Mouse (Mus musculus) CH12.LX (cell line): Measurements from ENCODE around the gene Socs5. TPM values are rescaled to one million over a fixed set of nuclear protein-coding genes. Genes with fewer than 3 reads are reported as not detected.
A peak's percentile ranks its signal among the peaks of the same experiment; 100 is the strongest.
"Not testable (repeated sequence)": the region's sequence is repeated elsewhere in the genome, so short reads cannot be mapped to it uniquely, and the experiment has no call there.

Source experiments
- DNase-seq: peaks from one replicate; pipeline ENCODE4 v3.0.0-alpha.2; 2013; ENCODE audit errors: extremely low read depth
- H3K27ac ChIP-seq: 2 replicates; pipeline ENCODE4 v1.5.1; 2012; ENCODE audit warnings: low read depth, mild to moderate bottlenecking, control low read depth, moderate library complexity; ENCODE audit not compliant: insufficient read depth
- H3K27me3 ChIP-seq: replicated peaks from 2 replicates; pipeline ENCODE3; 2012; ENCODE audit warnings: inconsistent platforms
- H3K36me3 ChIP-seq, 2 experiments: replicated peaks in 1 of 2; 2 replicates each; pipeline versions ENCODE3 to v1.6.1; 2012; ENCODE audit warnings: inconsistent platforms in 1 of 2, low read length in 1 of 2, mild to moderate bottlenecking in 1 of 2, mixed read lengths in 1 of 2, moderate library complexity in 1 of 2; ENCODE audit not compliant: control insufficient read depth in 1 of 2, insufficient read depth in 1 of 2
- H3K4me1 ChIP-seq, 2 experiments: 2 replicates each; pipeline ENCODE4 v1.6.1; 2012; ENCODE audit warnings: inconsistent platforms in 1 of 2, moderate library complexity in 1 of 2; ENCODE audit not compliant: insufficient read depth in 2 of 2, control insufficient read depth in 1 of 2
- H3K4me2 ChIP-seq: 2 replicates; pipeline ENCODE4 v1.6.1; 2012; ENCODE audit warnings: low read depth, mild to moderate bottlenecking, control low read depth; ENCODE audit not compliant: poor library complexity, insufficient read depth, severe bottlenecking
- H3K4me3 ChIP-seq, 3 experiments: fragments of 150-350 bp in 1 of 3; sonication (generic) in 1 of 3; replicated peaks in 1 of 3; 2 replicates each; pipeline versions ENCODE3 to v1.5.1; 2011 to 2012; ENCODE audit warnings: low read depth in 2 of 3, low read length in 2 of 3, mild to moderate bottlenecking in 2 of 3, moderate library complexity in 2 of 3, control low read depth in 1 of 3, improper control_type of control experiment in 1 of 3, inconsistent platforms in 1 of 3, mixed read lengths in 1 of 3; ENCODE audit not compliant: poor library complexity in 1 of 3
- H3K79me2 ChIP-seq: replicated peaks from 2 replicates; pipeline ENCODE4 v1.6.1; 2012; ENCODE audit warnings: mild to moderate bottlenecking, moderate library complexity; ENCODE audit not compliant: control insufficient read depth, poor library complexity, insufficient read depth, severe bottlenecking; ENCODE audit errors: extremely low read depth
- H3K9ac ChIP-seq: 2 replicates; pipeline ENCODE4 v1.6.1; 2012; ENCODE audit warnings: low read depth, mild to moderate bottlenecking, control low read depth, moderate library complexity; ENCODE audit not compliant: insufficient read depth
- H3K9me3 ChIP-seq: replicated peaks from 2 replicates; pipeline ENCODE3; 2012; ENCODE audit warnings: low read length, inconsistent platforms, mixed read lengths
- CHD1 ChIP-seq: IDR thresholded peaks from 2 replicates; pipeline ENCODE4 v1.6.1; 2012; ENCODE audit warnings: low read depth, low read length, improper control_type of control experiment, inconsistent platforms
- CHD2 ChIP-seq: IDR thresholded peaks from 2 replicates; pipeline ENCODE4 v1.6.1; 2011; ENCODE audit warnings: low read length, improper control_type of control experiment
- E2F4 ChIP-seq: IDR thresholded peaks from 2 replicates; pipeline ENCODE4 v1.6.1; 2011; ENCODE audit warnings: low read depth, low read length, improper control_type of control experiment; ENCODE audit not compliant: insufficient replicate concordance
- IRF4 ChIP-seq: IDR thresholded peaks from 2 replicates; pipeline ENCODE4 v1.6.1; 2014; ENCODE audit warnings: low read depth, mild to moderate bottlenecking, inconsistent platforms, low read length, improper control_type of control experiment
- JUND ChIP-seq: conservative IDR thresholded peaks from 2 replicates; pipeline ENCODE4 v1.6.1; 2011; ENCODE audit warnings: low read depth, low read length, improper control_type of control experiment
- KAT2A ChIP-seq: IDR thresholded peaks from 2 replicates; pipeline ENCODE4 v1.6.1; 2012; ENCODE audit warnings: low read length, improper control_type of control experiment, inconsistent platforms; ENCODE audit not compliant: insufficient replicate concordance
- MAZ ChIP-seq: IDR thresholded peaks from 2 replicates; pipeline ENCODE4 v1.6.1; 2012; ENCODE audit warnings: low read depth, mild to moderate bottlenecking, inconsistent platforms, low read length, improper control_type of control experiment, moderate library complexity
- MYC ChIP-seq: IDR thresholded peaks from 2 replicates; pipeline ENCODE4 v1.6.1; 2011; ENCODE audit warnings: low read depth, mild to moderate bottlenecking, improper control_type of control experiment, low read length
- PAX5 ChIP-seq: IDR thresholded peaks from 2 replicates; pipeline ENCODE4 v1.6.1; 2012; ENCODE audit warnings: low read length, inconsistent platforms, mixed read lengths
- RAD21 ChIP-seq: IDR thresholded peaks from 2 replicates; pipeline ENCODE4 v1.6.1; 2011; ENCODE audit warnings: low read depth, mild to moderate bottlenecking, low read length, improper control_type of control experiment, moderate library complexity
- SIN3A ChIP-seq: IDR thresholded peaks from 2 replicates; pipeline ENCODE4 v1.6.1; 2012; ENCODE audit warnings: low read length, improper control_type of control experiment, inconsistent platforms
- TBP ChIP-seq: conservative IDR thresholded peaks from 2 replicates; pipeline ENCODE4 v1.6.1; 2011; ENCODE audit warnings: low read depth, low read length, improper control_type of control experiment
- UBTF ChIP-seq: IDR thresholded peaks from 2 replicates; pipeline ENCODE4 v1.6.1; 2012; ENCODE audit warnings: low read depth, mild to moderate bottlenecking, inconsistent platforms, low read length, improper control_type of control experiment, moderate library complexity
- ZKSCAN1 ChIP-seq: IDR thresholded peaks from 2 replicates; pipeline ENCODE4 v1.6.1; 2012; ENCODE audit warnings: low read depth, inconsistent platforms, low read length, improper control_type of control experiment, borderline replicate concordance
- ZMIZ1 ChIP-seq: IDR thresholded peaks from 2 replicates; pipeline ENCODE4 v1.6.1; 2012; ENCODE audit warnings: low read depth, mild to moderate bottlenecking, inconsistent platforms, low read length, improper control_type of control experiment
- ZNF384 ChIP-seq: IDR thresholded peaks from 2 replicates; pipeline ENCODE4 v1.6.1; 2012; ENCODE audit warnings: low read depth, low read length, improper control_type of control experiment, inconsistent platforms
- dilution Hi-C: fragments of 300-500 bp; cut with MboI; formaldehyde crosslinking; loops from 2 replicates; pipeline ENCODE4 v1.14.3; 2020; ENCODE audit warnings: low sequenced_read_pairs; ENCODE audit not compliant: extremely low pct_unique_long_range_greater_than_20kb, extremely low pct_ligation_motif_present
- in situ Hi-C: fragments of 300-500 bp; cut with MboI; formaldehyde crosslinking; loops from 3 replicates; pipeline ENCODE4 v1.14.3; 2019; ENCODE audit warnings: low sequenced_read_pairs, low pct_ligation_motif_present, low pct_unique_long_range_greater_than_20kb, mixed read lengths
- polyA plus RNA-seq: library from polyadenylated mRNA; unstranded; fragments of >175 nt; gene quantifications from 2 replicates; pipeline ENCODE4 v1.2.1, GENCODE M21; 2012; ENCODE audit warnings: low read depth; ENCODE audit not compliant: insufficient read length
- total RNA-seq, 2 experiments: library from RNA; depleted of rRNA; stranded (reverse); fragments of 300-350 nt in 1 of 2; fragments of >200 nt in 1 of 2; gene quantifications; 2 replicates each; pipeline ENCODE4 v1.2.3; 2012 to 2014

Gene Socs5
- total and polyA plus RNA-seq, 3 experiments: 0.52 to 0.85 (median 0.80) TPM

DNA sequence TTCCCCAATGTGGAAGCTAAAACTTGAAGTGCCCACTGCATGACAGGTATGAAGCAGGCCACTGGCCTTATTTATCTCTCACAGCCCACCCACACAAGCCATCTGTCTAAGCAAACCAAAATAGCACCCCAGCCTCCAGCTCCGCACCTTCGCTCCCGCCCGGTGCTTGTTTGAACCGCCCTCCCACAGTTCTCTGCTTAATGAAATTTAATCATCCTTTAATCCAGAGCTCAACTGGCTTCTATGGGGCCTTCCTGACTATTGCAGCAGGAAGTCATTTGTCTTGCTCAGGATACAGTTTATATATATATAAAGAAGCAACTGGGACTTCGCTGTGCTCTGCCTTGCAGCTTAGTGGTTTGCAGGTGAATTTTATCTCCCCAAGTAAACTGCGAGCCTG is 44.0 kb upstream of the Socs5 start:
- Histone ChIP-seq H3K79me2 (no peaks in the 10 kb centered on the region), H3K27me3 (no peaks in the 10 kb centered on the region), H3K4me1 (peaks cover 0 to 5% of the 10 kb centered on the region in 2 experiments; a peak in 2 of 4 replicates), H3K27ac (no peak overlapping the region), H3K4me3 (no peak overlapping the region), H3K9ac (no peak overlapping the region), H3K9me3 (no peaks in the 10 kb centered on the region), H3K4me2 (no peak overlapping the region), H3K36me3 (no peaks in the 10 kb centered on the region)
- no peak for DNase-seq
- dilution Hi-C loops (no loop called here), in situ Hi-C loops (no loop called here)
- TF ChIP-seq CHD1: no peak
- TF ChIP-seq ZNF384: no peak
- TF ChIP-seq ZMIZ1: no peak
- TF ChIP-seq E2F4: no peak
- TF ChIP-seq TBP: no peak
- no peak for TF ChIP-seq UBTF
- no peak for TF ChIP-seq ZKSCAN1

DNA sequence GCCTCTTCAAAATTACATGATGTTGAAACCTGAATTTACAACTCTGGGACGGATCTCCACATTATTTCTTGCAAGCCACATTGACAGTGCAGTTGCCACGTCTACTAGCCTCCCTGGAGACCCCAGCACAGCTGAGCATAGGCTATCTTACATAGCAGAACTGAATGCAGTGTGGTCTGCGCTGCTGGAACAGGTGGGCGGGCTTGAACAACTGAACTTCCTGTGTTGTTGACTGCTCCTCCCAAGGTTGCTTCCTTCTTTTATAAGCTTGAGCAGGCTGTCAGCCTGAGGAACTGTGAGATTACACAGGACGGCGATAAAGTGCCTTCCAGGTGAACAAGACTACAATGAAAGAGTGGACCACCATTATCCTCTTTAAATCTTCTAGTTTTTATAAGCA is 43.5 kb upstream of the Socs5 start:
- no peak for TF ChIP-seq RAD21
- TF ChIP-seq SIN3A: no peak
- no peak for TF ChIP-seq CHD2
- TF ChIP-seq IRF4: no peak
- no peak for TF ChIP-seq MAZ
- TF ChIP-seq KAT2A: no peak
- TF ChIP-seq MYC: no peak
- TF ChIP-seq PAX5: no peak
- TF ChIP-seq CHD1: no peak
- no peak for TF ChIP-seq JUND
- no peak for TF ChIP-seq ZMIZ1
- Histone ChIP-seq H3K4me2 (peak overlapping the region; percentile 4; the same call in 1 of the 2 replicates), H3K9me3 (no peaks in the 10 kb centered on the region), H3K79me2 (no peaks in the 10 kb centered on the region), H3K9ac (no peak overlapping the region), H3K36me3 (no peaks in the 10 kb centered on the region), H3K4me1 (peaks cover 0 to 5% of the 10 kb centered on the region in 2 experiments; a peak in 2 of 4 replicates), H3K4me3 (no peak overlapping the region), H3K27ac (no peak overlapping the region), H3K27me3 (no peaks in the 10 kb centered on the region)
- peak; percentile 26 for DNase-seq
- dilution Hi-C loops: no loop called here
- in situ Hi-C loops: no loop called here

- Histone ChIP-seq H3K4me2 (no peak overlapping the region), H3K27ac (no peak overlapping the region), H3K36me3 (no peaks in the 10 kb centered on the region), H3K79me2 (no peaks in the 10 kb centered on the region), H3K27me3 (peaks cover 1% of the 10 kb centered on the region), H3K9ac (no peak overlapping the region), H3K9me3 (peaks cover 2% of the 10 kb centered on the region), H3K4me3 (no peak overlapping the region), H3K4me1 (peaks cover 0 to 3% of the 10 kb centered on the region in 2 experiments; a peak in 2 of 4 replicates)
- in situ Hi-C loops (no loop called here), dilution Hi-C loops (no loop called here)
- DNase-seq: no peak
- TF ChIP-seq PAX5: no peak
- no peak for TF ChIP-seq CHD2
- TF ChIP-seq ZKSCAN1: no peak
These were observed 38.5 kb upstream of the Socs5 start for GRCm38 (mm10) chr17:87068997-87069396.

- DNase-seq, H3K36me3 ChIP-seq, H3K9me3 ChIP-seq, H3K9ac ChIP-seq, H3K27me3 ChIP-seq, dilution Hi-C loops, H3K4me1 ChIP-seq, H3K4me3 ChIP-seq, H3K27ac ChIP-seq, H3K4me2 ChIP-seq, H3K79me2 ChIP-seq, in situ Hi-C loops: not testable (repeated sequence)
These were observed 35.3 kb upstream of the Socs5 start for GRCm38 (mm10) chr17:87072183-87072582.
